Mouse (Mus musculus): ENCODE data around the gene Olfr136. TPM values are rescaled to one million over a fixed set of nuclear protein-coding genes. Genes with fewer than 3 reads are reported as not detected.

Gene Olfr136
- not detected in 2 replicates for polyA plus RNA-seq (2015; fragmentation: Nextera tagmentation; extraction: Ambion mirVana)

DNA sequence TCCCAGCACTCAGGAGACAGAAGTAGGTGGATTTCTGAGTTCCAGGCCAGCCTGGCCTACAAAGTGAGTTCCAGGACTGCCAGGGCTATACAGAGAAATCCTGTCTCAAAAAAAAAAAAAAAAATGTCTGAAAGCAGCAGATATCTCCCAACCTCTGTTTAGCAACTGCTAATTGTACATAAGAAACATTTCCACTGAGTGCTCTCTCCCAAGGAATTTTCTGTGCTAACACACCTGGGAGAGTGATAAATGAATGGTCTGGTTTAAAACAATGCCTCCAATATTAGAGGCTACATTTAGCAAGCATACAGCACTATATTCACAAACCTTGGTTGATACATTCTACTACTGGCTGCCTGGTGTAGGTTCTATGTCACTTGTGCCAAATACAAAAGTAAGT is at the start of gene Olfr136:
Gene Olfr136, plus strand, starts transcription at position 301 of the 400 bp plus-strand sequence.
- Histone ChIP-seq H3K4me3 (replicated peaks; ENCODE audit: low read length) (no peak within 1 kb of the TSS), H3K27me3 (ENCODE audit: control insufficient read depth, insufficient read depth, low read length) (no peaks in the 10 kb centered on the region), H3K27ac (ENCODE audit: low read length) (no peak within 1 kb of the TSS), H3K9me3 (replicated peaks; ENCODE audit: control insufficient read depth, low read length) (no peaks in the 10 kb centered on the region), H3K36me3 (ENCODE audit: control insufficient read depth, insufficient read depth, low read length) (no peaks in the 10 kb centered on the region), H3K4me1 (ENCODE audit: control insufficient read depth, insufficient read depth, low read length) (no peaks in the 10 kb centered on the region), H3K4me2 (ENCODE audit: low read depth, low read length) (no peak within 1 kb of the TSS), H3K9ac (ENCODE audit: low read length) (no peak within 1 kb of the TSS)
- no peak for ATAC-seq (ENCODE audit: insufficient read depth, low FRiP score)

DNA sequence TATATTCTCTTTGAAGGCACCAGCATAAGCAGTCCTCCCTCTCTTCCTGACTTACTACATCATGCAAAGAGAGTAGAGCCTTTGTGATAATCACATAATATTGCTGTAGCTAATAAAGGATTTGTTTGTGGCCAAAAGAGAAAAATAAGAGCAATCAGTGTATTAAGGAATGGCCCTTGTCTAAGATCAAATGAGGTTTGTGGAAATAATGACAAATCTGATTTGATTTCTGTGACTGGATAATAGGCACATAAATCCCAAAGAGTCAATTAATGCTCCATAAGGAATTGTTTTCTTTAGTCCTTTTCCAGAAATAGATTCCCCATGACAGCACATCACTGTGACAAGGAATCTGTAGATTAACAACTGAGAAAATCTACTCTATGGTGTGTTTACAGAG is 22.2 kb upstream of the Olfr136 start, which contains the start of gene Olfr137:
Gene Olfr137, minus strand, starts transcription at position 101 of the 400 bp plus-strand sequence.
- H3K27me3 ChIP-seq (ENCODE audit: control insufficient read depth, insufficient read depth, low read length): no peaks in the 10 kb centered on the region
- H3K9ac ChIP-seq (ENCODE audit: low read length): no peak within 1 kb of the TSS
- no peaks in the 10 kb centered on the region; the same call in 1 of the 2 replicates for H3K9me3 ChIP-seq (replicated peaks; ENCODE audit: control insufficient read depth, low read length)
- ATAC-seq (ENCODE audit: insufficient read depth, low FRiP score): no peak
- no peak within 1 kb of the TSS for H3K27ac ChIP-seq (ENCODE audit: low read length)
- no peaks in the 10 kb centered on the region for H3K4me1 ChIP-seq (ENCODE audit: control insufficient read depth, insufficient read depth, low read length)
- H3K4me2 ChIP-seq (ENCODE audit: low read depth, low read length): no peak within 1 kb of the TSS
- no peaks in the 10 kb centered on the region for H3K36me3 ChIP-seq (ENCODE audit: control insufficient read depth, insufficient read depth, low read length)
- no peak within 1 kb of the TSS for H3K4me3 ChIP-seq (replicated peaks; ENCODE audit: low read length)

Other genes with a start within 250 kb of the Olfr136 start
- not detected in 2 replicates for gene Olfr131, start 241.1 kb upstream of the Olfr136 start, polyA plus RNA-seq (2015; fragmentation: Nextera tagmentation; extraction: Ambion mirVana)
- not detected in 2 replicates for gene Olfr132, start 195.3 kb upstream of the Olfr136 start, polyA plus RNA-seq (2015; fragmentation: Nextera tagmentation; extraction: Ambion mirVana)
- gene Olfr133, start 184.6 kb upstream of the Olfr136 start, polyA plus RNA-seq (2015; fragmentation: Nextera tagmentation; extraction: Ambion mirVana): not detected in 2 replicates
- gene Olfr134, start 158.4 kb upstream of the Olfr136 start, polyA plus RNA-seq (2015; fragmentation: Nextera tagmentation; extraction: Ambion mirVana): not detected in 2 replicates
- not detected in 2 replicates for gene Olfr135, start 125.5 kb upstream of the Olfr136 start, polyA plus RNA-seq (2015; fragmentation: Nextera tagmentation; extraction: Ambion mirVana)
- gene Olfr138, start 68.8 kb upstream of the Olfr136 start, polyA plus RNA-seq (2015; fragmentation: Nextera tagmentation; extraction: Ambion mirVana): not detected in 2 replicates
- not detected in 2 replicates for gene Olfr137, start 22.3 kb upstream of the Olfr136 start, polyA plus RNA-seq (2015; fragmentation: Nextera tagmentation; extraction: Ambion mirVana)
- not detected in 2 replicates for gene Esp36, start 90.4 kb downstream of the Olfr136 start, polyA plus RNA-seq (2015; fragmentation: Nextera tagmentation; extraction: Ambion mirVana)
- not detected in 2 replicates for gene Esp34, start 224.4 kb downstream of the Olfr136 start, polyA plus RNA-seq (2015; fragmentation: Nextera tagmentation; extraction: Ambion mirVana)

Data from stomach, embryonic 16.5 days (tissue).